Mouse (Mus musculus) layer of hippocampus, adult 9-10 months (tissue): ENCODE data around the gene Gm13420.

Experiments
- DNase-seq: peaks from one replicate; pipeline ENCODE4 v3.0.0; 2022; ENCODE audit warnings: low spot score

Gene Gm13420

DNA sequence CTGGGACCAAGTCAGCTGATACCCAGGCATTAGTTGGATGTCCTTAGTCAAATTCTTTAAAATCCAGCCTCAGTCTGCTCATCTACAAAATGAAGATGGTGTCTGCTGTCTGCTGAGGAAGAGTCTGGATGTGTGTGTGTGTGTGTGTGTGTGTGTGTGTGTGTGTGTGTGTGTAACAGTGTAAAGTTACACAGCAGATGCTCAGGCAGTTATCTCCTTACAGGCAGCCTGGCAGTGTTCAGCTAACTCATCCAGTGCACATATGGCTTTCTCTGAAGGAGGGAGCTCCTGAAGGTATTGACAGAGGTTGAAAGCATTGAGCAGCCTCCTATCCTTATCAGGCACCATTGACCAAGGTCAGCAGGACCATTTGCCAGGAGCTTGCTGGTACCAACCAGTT is 50.6 kb downstream of the Gm13420 start:
- no peak for DNase-seq

DNA sequence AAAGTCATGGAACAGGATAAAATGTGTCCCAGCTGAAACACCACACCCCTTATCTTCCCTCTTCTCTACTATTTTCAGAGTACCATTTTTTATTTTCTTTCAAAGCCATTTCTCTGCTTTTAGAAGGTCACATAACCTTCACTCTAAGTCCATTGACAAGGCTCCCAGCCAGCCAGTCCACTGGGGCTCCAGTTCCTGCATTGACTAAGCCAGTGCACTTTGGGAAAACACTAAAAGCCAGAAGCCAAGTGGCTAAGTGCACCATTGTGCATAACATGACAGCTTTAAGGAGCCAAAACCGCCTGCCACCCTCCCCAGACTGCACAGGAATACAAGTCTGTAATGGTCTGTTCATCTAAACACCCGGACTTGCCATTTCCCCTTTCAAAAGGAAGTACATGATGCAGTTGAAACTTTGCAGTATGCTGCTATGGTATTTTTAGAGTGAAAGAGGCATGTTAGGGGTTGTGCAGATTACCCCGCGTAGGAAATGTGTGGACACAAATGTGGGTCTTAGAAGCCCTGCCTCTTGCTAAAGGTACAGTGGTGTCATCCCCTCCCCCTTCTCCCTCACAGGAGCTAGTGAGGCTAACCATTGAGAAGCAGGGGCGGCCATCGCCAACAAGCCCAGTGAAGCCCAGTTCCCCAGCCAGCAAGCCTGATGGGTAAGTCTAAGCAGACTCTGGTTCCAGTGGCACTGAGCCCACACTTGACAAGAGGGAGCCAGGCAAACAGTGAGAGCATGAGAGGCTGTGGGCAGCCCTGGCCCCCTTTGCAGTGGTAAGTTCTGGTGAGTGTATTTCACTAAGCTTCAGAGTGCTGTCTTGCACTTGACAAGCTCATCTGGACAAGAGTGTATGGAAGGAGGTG is 52.8 kb downstream of the Gm13420 start:
- no peak for DNase-seq

DNA sequence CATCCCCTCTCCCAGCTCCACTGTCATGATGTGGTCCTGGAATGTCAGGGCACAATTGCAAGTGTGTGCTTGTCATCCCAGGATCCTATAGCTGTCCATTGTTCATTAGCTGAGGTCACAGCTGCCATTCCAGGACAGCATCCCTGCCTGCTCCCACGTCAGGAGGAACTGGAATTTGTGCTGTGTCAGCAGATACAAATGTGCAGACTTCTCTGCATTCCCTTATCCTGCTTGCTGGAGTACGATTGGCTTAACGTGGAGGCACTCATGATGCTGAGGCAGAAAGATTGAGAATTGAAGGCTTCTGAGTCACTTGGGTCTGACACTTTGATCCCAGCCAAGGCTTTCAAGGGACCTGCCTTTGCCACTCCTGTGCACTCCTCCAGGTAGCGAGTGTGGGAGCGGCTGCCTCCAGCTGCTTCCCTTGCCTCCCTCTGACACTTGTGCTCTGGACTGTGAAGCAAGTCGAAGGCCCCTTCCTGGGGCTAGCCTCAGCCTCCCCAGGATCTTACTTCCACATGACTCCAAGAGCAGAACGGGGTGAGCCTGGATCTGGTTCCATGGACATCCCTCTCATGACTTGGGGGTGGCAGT is 55.2 kb downstream of the Gm13420 start:
- DNase-seq = no peak
